Mouse (Mus musculus): ENCODE measurements at regions not wholly inside any gene's neighbourhood (a gene's known extent, or its start where the extent isn't known, plus 50 kb on each side); places are given as distances from the start of the nearest gene placed in this dataset.

GRCm38 (mm10) chr16:76079761-76080502, 57.9 kb upstream of the Samsn1 start:
- no peak overlapping the region for H3K27ac ChIP-seq (replicated peaks; ENCODE audit: low read depth, low read length)
- DNase-seq (ENCODE audit: low spot score), result no peak
- H3K4me1 ChIP-seq (ENCODE audit: control insufficient read depth, insufficient read depth, low read length), result no peaks in the 10 kb centered on the region
- H3K9me3 ChIP-seq (ENCODE audit: control insufficient read depth, low read length), result no peaks in the 10 kb centered on the region
- no peak overlapping the region for H3K4me2 ChIP-seq (ENCODE audit: low read depth, severe bottlenecking)
- no peak for ATAC-seq (ENCODE audit: insufficient number of reproducible peaks, low FRiP score, low TSS enrichment, low read depth)
- 91% methylated on average over 6 of the region's 6 CpGs for WGBS
- H3K4me3 ChIP-seq (ENCODE audit: low read depth, low read length), result no peak overlapping the region
- H3K27me3 ChIP-seq (ENCODE audit: control insufficient read depth, insufficient read depth, low read length), result no peaks in the 10 kb centered on the region
- H3K36me3 ChIP-seq (ENCODE audit: control insufficient read depth, insufficient read depth, low read length), result no peaks in the 10 kb centered on the region
- H3K9ac ChIP-seq (ENCODE audit: low read length), result no peak overlapping the region

GRCm38 (mm10) chr16:76078219-76078618, 56.1 kb upstream of the Samsn1 start:
- WGBS, result 79% methylated on average over 5 of the region's 5 CpGs

GRCm38 (mm10) chr16:76076231-76076630, 54.1 kb upstream of the Samsn1 start:
- ATAC-seq (ENCODE audit: insufficient number of reproducible peaks, low FRiP score, low TSS enrichment, low read depth) (no peak), DNase-seq (ENCODE audit: low spot score) (no peak)
- Histone ChIP-seq H3K4me1 (ENCODE audit: control insufficient read depth, insufficient read depth, low read length) (no peaks in the 10 kb centered on the region), H3K4me3 (ENCODE audit: low read depth, low read length) (no peak overlapping the region), H3K27me3 (ENCODE audit: control insufficient read depth, insufficient read depth, low read length) (no peaks in the 10 kb centered on the region), H3K9ac (ENCODE audit: low read length) (no peak overlapping the region), H3K36me3 (ENCODE audit: control insufficient read depth, insufficient read depth, low read length) (no peaks in the 10 kb centered on the region), H3K4me2 (ENCODE audit: low read depth, severe bottlenecking) (no peak overlapping the region), H3K27ac (replicated peaks; ENCODE audit: low read depth, low read length) (no peak overlapping the region), H3K9me3 (ENCODE audit: control insufficient read depth, low read length) (no peaks in the 10 kb centered on the region)
- WGBS, result 41% methylated on average over 5 of the region's 5 CpGs

More at GRCm38 (mm10) chr16:76078219-76078618, 56.1 kb upstream of the Samsn1 start:
- no peaks in the 10 kb centered on the region for H3K27me3 ChIP-seq (ENCODE audit: control insufficient read depth, insufficient read depth, low read length)
- no peaks in the 10 kb centered on the region for H3K36me3 ChIP-seq (ENCODE audit: control insufficient read depth, insufficient read depth, low read length)
- H3K4me1 ChIP-seq (ENCODE audit: control insufficient read depth, insufficient read depth, low read length), result no peaks in the 10 kb centered on the region
- no peak overlapping the region for H3K9ac ChIP-seq (ENCODE audit: low read length)
- ATAC-seq (ENCODE audit: insufficient number of reproducible peaks, low FRiP score, low TSS enrichment, low read depth) (no peak), DNase-seq (ENCODE audit: low spot score) (no peak)
- no peak overlapping the region for H3K4me2 ChIP-seq (ENCODE audit: low read depth, severe bottlenecking)
- H3K9me3 ChIP-seq (ENCODE audit: control insufficient read depth, low read length), result no peaks in the 10 kb centered on the region
- H3K4me3 ChIP-seq (ENCODE audit: low read depth, low read length), result no peak overlapping the region
- no peak overlapping the region for H3K27ac ChIP-seq (replicated peaks; ENCODE audit: low read depth, low read length)

Measured in limb, embryonic 11.5 days (tissue).